Mouse (Mus musculus): ENCODE data around the gene Slc35c1.

DNA sequence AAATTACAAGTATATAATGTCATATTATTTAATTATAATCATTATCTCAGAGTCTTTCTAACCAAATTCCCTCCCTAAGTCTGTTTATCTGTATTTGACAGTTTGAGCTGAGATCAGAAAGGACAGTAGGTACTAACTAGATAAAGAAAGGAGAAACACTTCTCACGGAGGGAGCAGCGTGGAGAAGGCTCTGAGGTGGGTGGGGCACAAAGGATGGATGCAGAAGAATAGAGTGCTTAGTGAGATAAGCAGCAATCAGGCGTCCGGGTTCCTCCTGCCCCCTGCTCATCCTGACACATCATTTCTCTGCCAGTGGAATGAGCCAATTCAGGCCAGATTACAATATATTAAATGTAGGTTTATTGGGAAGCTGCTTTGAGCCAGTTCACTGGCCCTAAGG lies 16.0 kb downstream of the Slc35c1 start:
- TF ChIP-seq CTCF (IDR thresholded peaks at IDR 0.05; ENCODE audit: low read depth, low read length): no peak
- TF ChIP-seq POLR2A (IDR thresholded peaks at IDR 0.05; ENCODE audit: extremely low read depth, insufficient read depth, low read length): no peak

All from liver, adult 2 months (tissue).